8 mouse cellular contexts compared by ENCODE assay signal in genomic region chr1:191909316-191909715, GRCm38 (mm10). TPM values are rescaled to one million over a fixed set of nuclear protein-coding genes. Genes with fewer than 3 reads are reported as not detected.
DNase-seq lines count a peak whose midpoint lies in the region; ATAC-seq and TF ChIP-seq lines count a peak whose summit lies in the region.

No protein-coding gene starts in this region.

- no peak for TF ChIP-seq CTCF in G1E (IDR thresholded peaks at IDR 0.05; ENCODE audit: low read depth, low read length)
- no peak for TF ChIP-seq CTCF in forebrain, postnatal 0 days (IDR thresholded peaks at IDR 0.05; ENCODE audit: low read depth)

- no peak for DNase-seq in heart, adult 9 months (ENCODE audit: low spot score in 2 of 2)
- DNase-seq in G1E (ENCODE audit: low spot score) (no peak), adipocyte (ENCODE audit: low spot score) (no peak)
- DNase-seq in forebrain, postnatal 0 days = no peak
- no peak for DNase-seq in midbrain, embryonic 10.5 days (ENCODE audit: low spot score)
- no peak for DNase-seq in frontal cortex, postnatal 36 days (ENCODE audit: low spot score in 2 of 2)
- no peak for DNase-seq in left cerebral cortex, postnatal 10 days (ENCODE audit: extremely low spot score in 1 of 2, low spot score in 2 of 2)

- WGBS in heart, embryonic 13.5 days = 92% methylated on average over 14 of the region's 14 CpGs
- WGBS in forebrain, postnatal 0 days = 94% methylated on average over 14 of the region's 14 CpGs
- 95% methylated on average over 14 of the region's 14 CpGs for WGBS in midbrain, embryonic 10.5 days

- peaks cover 42% of the 10 kb centered on the region for H3K36me3 ChIP-seq in heart, embryonic 13.5 days
- H3K36me3 ChIP-seq in G1E (replicated peaks) = peaks cover 58% of the 10 kb centered on the region
- peaks cover 1% of the 10 kb centered on the region; the same call in 1 of the 2 replicates for H3K36me3 ChIP-seq in forebrain, postnatal 0 days (ENCODE audit: insufficient read depth)
- peaks cover 34% of the 10 kb centered on the region for H3K36me3 ChIP-seq in midbrain, embryonic 10.5 days

- intact Hi-C loops in left cerebral cortex, postnatal 10 days (cut with DNase I) = loop anchor here (5.0 kb wide), 1 partner anchor 72 kb away; no protein-coding TSS in a partner anchor

- H3K4me2 ChIP-seq in heart, embryonic 13.5 days = peak overlapping the region; percentile 93
- H3K4me2 ChIP-seq in forebrain, postnatal 0 days (ENCODE audit: low read depth) = peak overlapping the region; percentile 1; the same call in 1 of the 2 replicates

- H3K27me3 ChIP-seq in heart, embryonic 13.5 days (replicated peaks) = no peaks in the 10 kb centered on the region
- H3K27me3 ChIP-seq in G1E (ENCODE audit: insufficient read depth, low read length) = no peaks in the 10 kb centered on the region
- no peaks in the 10 kb centered on the region for H3K27me3 ChIP-seq in forebrain, postnatal 0 days (ENCODE audit: insufficient read depth, low read length)
- peaks cover 17% of the 10 kb centered on the region for H3K27me3 ChIP-seq in midbrain, embryonic 10.5 days (ENCODE audit: low read depth, poor library complexity, severe bottlenecking)

- H3K9ac ChIP-seq in heart, embryonic 13.5 days = peak overlapping the region; percentile 42; the same call in 1 of the 2 replicates
- no peak overlapping the region for H3K9ac ChIP-seq in forebrain, postnatal 0 days

- ATAC-seq in heart, embryonic 13.5 days (ENCODE audit: extremely low read depth, insufficient number of reproducible peaks, low FRiP score, low TSS enrichment) = no peak
- no peak for ATAC-seq in G1E (ENCODE audit: extremely low read depth, insufficient number of reproducible peaks, low FRiP score, poor library complexity, severe bottlenecking)
- ATAC-seq in forebrain, postnatal 0 days = no peak

- no peak overlapping the region for H3K27ac ChIP-seq in heart, embryonic 13.5 days (replicated peaks)
- H3K27ac ChIP-seq in forebrain, postnatal 0 days (ENCODE audit: low read depth, low read length) = no peak overlapping the region
- H3K27ac ChIP-seq in midbrain, embryonic 10.5 days (replicated peaks) = no peak overlapping the region

- peaks cover 53% of the 10 kb centered on the region for H3K4me1 ChIP-seq in heart, embryonic 13.5 days
- H3K4me1 ChIP-seq in G1E (ENCODE audit: insufficient read depth, low read depth, low read length) = peaks cover 72% of the 10 kb centered on the region
- H3K4me1 ChIP-seq in forebrain, postnatal 0 days (ENCODE audit: insufficient read depth) = peaks cover 23% of the 10 kb centered on the region
- H3K4me1 ChIP-seq in midbrain, embryonic 10.5 days = peaks cover 54% of the 10 kb centered on the region

- no peaks in the 10 kb centered on the region for H3K9me3 ChIP-seq in heart, embryonic 13.5 days
- H3K9me3 ChIP-seq in G1E (replicated peaks) = no peaks in the 10 kb centered on the region
- H3K9me3 ChIP-seq in forebrain, postnatal 0 days (ENCODE audit: low read length) = no peaks in the 10 kb centered on the region
- H3K9me3 ChIP-seq in midbrain, embryonic 10.5 days (replicated peaks) = no peaks in the 10 kb centered on the region

- H3K4me3 ChIP-seq in heart, embryonic 13.5 days = peak overlapping the region; percentile 80
- H3K4me3 ChIP-seq in G1E (ENCODE audit: low read depth, low read length) = peak overlapping the region; percentile 100; the same call in 1 of the 2 replicates
- no peak overlapping the region for H3K4me3 ChIP-seq in forebrain, postnatal 0 days (ENCODE audit: low read depth, low read length)
- 0 out of 2 replicates have a peak overlapping the region, but pooled peaks have one; percentile 3 for H3K4me3 ChIP-seq in midbrain, embryonic 10.5 days

RNA-seq across cellular contexts. Expression of gene Slc30a1, which starts 2.7 kb away (rescaled TPM):
- 1.2 and 1.8 TPM in 2 replicates for polyA plus RNA-seq in heart, embryonic 13.5 days (2015; fragmentation: Nextera tagmentation; extraction: Ambion mirVana)
- total RNA-seq in G1E (2014; fragmentation: Nextera tagmentation) = 12.0 and 14.4 TPM in 2 replicates
- 16.0 and 16.1 TPM in 2 replicates for total RNA-seq in G1E (2017)
- polyA plus RNA-seq in G1E (2012) = 12.0 and 12.8 TPM in 2 replicates
- total RNA-seq in forebrain, postnatal 0 days (2014; rRNA removed) = 22.4 and 32.4 TPM in 2 replicates
- 4.1 and 4.9 TPM in 2 replicates for polyA plus RNA-seq in forebrain, postnatal 0 days (2015; fragmentation: Nextera tagmentation; extraction: Ambion mirVana)
- polyA plus RNA-seq in midbrain, embryonic 10.5 days (2016; fragmentation: Nextera tagmentation; extraction: Ambion mirVana) = 1.2 and 1.3 TPM in 2 replicates
- 10 to 100 TPM; 26.8 to 29.0 TPM for total RNA-seq in left cerebral cortex, postnatal 10 days (2021)
